Comparison of ENCODE assay signal across 9 mouse cellular contexts in the genomic region with DNA sequence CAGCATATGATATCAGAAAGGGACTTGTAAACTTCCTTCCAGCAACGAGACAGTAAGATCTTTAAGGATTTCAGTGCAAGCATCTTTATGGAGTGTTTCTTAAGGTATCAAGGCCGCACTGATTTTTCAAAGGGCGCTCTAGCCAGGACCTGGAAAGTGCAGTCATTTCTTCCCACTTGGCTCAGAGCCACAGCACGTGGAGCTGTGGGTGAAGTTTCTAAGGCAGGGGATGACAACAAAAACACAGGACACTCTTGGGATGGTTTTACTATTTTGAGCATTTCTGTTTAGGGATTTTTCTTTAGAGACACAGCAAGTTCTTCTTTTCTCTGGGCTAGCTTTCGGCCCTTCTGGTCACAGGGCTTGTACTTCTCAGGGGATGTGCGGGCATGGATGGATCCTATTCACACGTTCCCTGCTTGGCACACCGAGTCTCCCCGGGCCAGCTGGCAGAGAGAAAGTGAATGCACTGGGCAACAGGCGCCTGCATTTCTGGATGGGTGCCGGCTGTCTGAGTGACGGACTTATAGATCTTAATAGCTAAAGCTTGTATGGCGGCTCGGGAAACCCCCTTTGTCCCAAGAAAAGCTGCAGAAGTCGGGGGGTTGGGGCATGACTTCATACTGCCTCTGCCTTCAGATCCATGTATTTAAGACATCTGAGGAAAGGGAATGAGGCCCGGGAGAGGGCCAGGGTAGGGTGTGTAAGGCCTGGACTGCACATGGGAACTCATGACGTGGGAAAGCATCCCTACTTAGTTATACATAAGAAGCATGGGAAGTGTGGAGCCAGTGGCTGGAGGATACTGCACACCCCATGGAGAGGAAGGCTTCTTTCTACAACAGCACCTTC.
DNase-seq lines count a peak whose midpoint lies in the region; ATAC-seq lines count a peak whose summit lies in the region.
"Had no signal": no experiment of that assay in that cellular context is flagged by ENCODE, and none has a peak within 500 bp of the region (broad histone marks: within the 10 kb centered on the region; RNA-seq: fewer than 3 reads in every experiment).

No protein-coding gene starts in this region.

- H3K27ac ChIP-seq in lung, embryonic 15.5 days, result peak overlapping the region; percentile 18
- H3K27ac ChIP-seq in embryonic facial prominence, embryonic 14.5 days (replicated peaks; ENCODE audit: low read depth, low read length), result peak overlapping the region; percentile 36
- 0 out of 2 replicates have a peak overlapping the region, but pooled peaks have one; percentile 14 for H3K27ac ChIP-seq in midbrain, embryonic 16.5 days (ENCODE audit: low read length)

- 51% methylated on average over 17 of the region's 17 CpGs for WGBS in lung, embryonic 15.5 days
- 52% methylated on average over 17 of the region's 17 CpGs for WGBS in embryonic facial prominence, embryonic 14.5 days
- 52% methylated on average over 17 of the region's 17 CpGs for WGBS in midbrain, embryonic 16.5 days

- H3K4me3 ChIP-seq in lung, embryonic 15.5 days, result no peak overlapping the region
- H3K4me3 ChIP-seq in embryonic facial prominence, embryonic 14.5 days (ENCODE audit: low read depth, low read length), result no peak overlapping the region
- no peak overlapping the region for H3K4me3 ChIP-seq in midbrain, embryonic 16.5 days (ENCODE audit: low read depth, low read length)

- no peak overlapping the region for H3K9ac ChIP-seq in lung, embryonic 15.5 days
- no peak overlapping the region for H3K9ac ChIP-seq in embryonic facial prominence, embryonic 14.5 days (ENCODE audit: low read depth, low read length)
- no peak overlapping the region for H3K9ac ChIP-seq in midbrain, embryonic 16.5 days (ENCODE audit: low read depth, low read length)

- peak; percentile 58 to 81 for DNase-seq in adrenal gland, adult (ENCODE audit: inconsistent age in 2 of 2, low spot score in 1 of 2)
- DNase-seq in adrenal gland, adult 18-20 months (ENCODE audit: low spot score in 2 of 2), result no peak
- DNase-seq in lung, postnatal 36 days, result no peak
- peak; percentile 66 for DNase-seq in embryonic facial prominence, embryonic 14.5 days (ENCODE audit: low spot score)
- DNase-seq in natural killer cell, adult 2 months (ENCODE audit: low spot score in 2 of 2), result no peak
- no peak for DNase-seq in B cell, adult 2 months
- DNase-seq: thymus, postnatal 25 days had no signal

- H3K9me3 ChIP-seq in lung, embryonic 15.5 days, result no peaks in the 10 kb centered on the region
- H3K9me3 ChIP-seq in embryonic facial prominence, embryonic 14.5 days (ENCODE audit: control insufficient read depth, low read length), result no peaks in the 10 kb centered on the region
- H3K9me3 ChIP-seq in midbrain, embryonic 16.5 days (replicated peaks; ENCODE audit: control insufficient read depth, low read length, poor library complexity, severe bottlenecking), result no peaks in the 10 kb centered on the region

- H3K4me1 ChIP-seq in lung, embryonic 15.5 days, result peaks cover 49% of the 10 kb centered on the region
- peaks cover 71% of the 10 kb centered on the region for H3K4me1 ChIP-seq in embryonic facial prominence, embryonic 14.5 days (ENCODE audit: control insufficient read depth, insufficient read depth, low read length)
- peaks cover 52% of the 10 kb centered on the region for H3K4me1 ChIP-seq in midbrain, embryonic 16.5 days (ENCODE audit: control insufficient read depth, insufficient read depth, low read length)

- no peak for ATAC-seq in lung, embryonic 15.5 days (ENCODE audit: borderline replicate concordance, extremely low read depth, low FRiP score, low TSS enrichment)
- ATAC-seq in embryonic facial prominence, embryonic 14.5 days (ENCODE audit: low read depth), result no peak; the same call in 1 of the 2 replicates
- no peak for ATAC-seq in midbrain, embryonic 16.5 days

- H3K27me3 ChIP-seq in lung, embryonic 15.5 days, result no peaks in the 10 kb centered on the region
- no peaks in the 10 kb centered on the region for H3K27me3 ChIP-seq in embryonic facial prominence, embryonic 14.5 days (replicated peaks; ENCODE audit: control insufficient read depth, insufficient read depth, low read length)
- H3K27me3 ChIP-seq in midbrain, embryonic 16.5 days (ENCODE audit: control insufficient read depth, insufficient read depth, low read depth, low read length), result no peaks in the 10 kb centered on the region

- no peak overlapping the region; the same call in 1 of the 2 replicates for H3K4me2 ChIP-seq in lung, embryonic 15.5 days
- H3K4me2 ChIP-seq in embryonic facial prominence, embryonic 14.5 days (ENCODE audit: low read depth, low read length), result peak overlapping the region; percentile 15; the same call in 1 of the 2 replicates
- no peak overlapping the region for H3K4me2 ChIP-seq in midbrain, embryonic 16.5 days (ENCODE audit: low read length)

- H3K36me3 ChIP-seq in lung, embryonic 15.5 days, result no peaks in the 10 kb centered on the region
- no peaks in the 10 kb centered on the region for H3K36me3 ChIP-seq in embryonic facial prominence, embryonic 14.5 days (ENCODE audit: control insufficient read depth, insufficient read depth, low read length)
- H3K36me3 ChIP-seq in midbrain, embryonic 16.5 days (ENCODE audit: control insufficient read depth, insufficient read depth, low read length), result no peaks in the 10 kb centered on the region

Comparison
In these comparisons a context has a peak if more than half of its experiments do, and no peak if none do; other contexts are left out.
1. DNase-seq: peak in adrenal gland, adult (2 of 2) and embryonic facial prominence, embryonic 14.5 days (single experiment); none in adrenal gland, adult 18-20 months (0 of 2), lung, postnatal 36 days (single experiment), natural killer cell, adult 2 months (0 of 2) and B cell, adult 2 months (0 of 2).
2. Peak in every context shown above with its lines, with median percentiles within 50 percentile points of each other: H3K27ac ChIP-seq.